Mouse (Mus musculus): ENCODE results near the gene Col7a1. TPM values are rescaled to one million over a fixed set of nuclear protein-coding genes. Genes with fewer than 3 reads are reported as not detected.

The Col7a1 gene
- polyA plus RNA-seq, 1 experiment from 2014 or later = 1.1 TPM

DNA sequence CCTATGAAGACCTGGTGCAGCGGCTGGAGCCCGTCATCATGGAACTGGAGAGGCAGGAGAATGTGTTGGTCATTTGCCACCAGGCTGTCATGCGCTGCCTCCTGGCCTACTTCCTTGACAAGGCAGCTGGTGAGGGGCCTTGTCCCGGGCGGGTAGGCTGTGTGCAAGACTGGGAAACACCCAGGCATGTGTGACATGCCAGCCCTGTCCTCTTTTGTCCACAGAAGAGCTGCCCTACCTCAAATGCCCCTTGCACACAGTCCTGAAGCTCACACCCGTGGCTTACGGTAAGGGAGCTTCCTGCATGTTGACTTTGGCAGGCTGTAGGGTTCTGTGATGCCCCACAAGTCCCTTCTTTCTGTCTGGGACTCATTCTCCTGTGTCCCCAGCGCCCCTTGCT, 74.1 kb downstream of the Col7a1 start:
- no peak overlapping the region for H3K27ac ChIP-seq (ENCODE audit: low read depth, low read length)
- 83% methylated on average over 8 of the region's 8 CpGs for WGBS
- H3K9me3 ChIP-seq (ENCODE audit: control insufficient read depth, low read length) = no peaks in the 10 kb centered on the region
- DNase-seq (ENCODE audit: low spot score, missing footprints) (no peak), ATAC-seq (ENCODE audit: low FRiP score) (no peak)
- H3K4me3 ChIP-seq (ENCODE audit: low read depth, low read length) = no peak overlapping the region
- H3K4me1 ChIP-seq (ENCODE audit: control insufficient read depth, insufficient read depth, low read length) = no peaks in the 10 kb centered on the region
- H3K9ac ChIP-seq (ENCODE audit: low read length) = no peak overlapping the region
- H3K27me3 ChIP-seq (ENCODE audit: control insufficient read depth, insufficient read depth, low read length) = no peaks in the 10 kb centered on the region
- no peak overlapping the region for H3K4me2 ChIP-seq
- no peaks in the 10 kb centered on the region for H3K36me3 ChIP-seq (ENCODE audit: control insufficient read depth, insufficient read depth, low read length)

DNA sequence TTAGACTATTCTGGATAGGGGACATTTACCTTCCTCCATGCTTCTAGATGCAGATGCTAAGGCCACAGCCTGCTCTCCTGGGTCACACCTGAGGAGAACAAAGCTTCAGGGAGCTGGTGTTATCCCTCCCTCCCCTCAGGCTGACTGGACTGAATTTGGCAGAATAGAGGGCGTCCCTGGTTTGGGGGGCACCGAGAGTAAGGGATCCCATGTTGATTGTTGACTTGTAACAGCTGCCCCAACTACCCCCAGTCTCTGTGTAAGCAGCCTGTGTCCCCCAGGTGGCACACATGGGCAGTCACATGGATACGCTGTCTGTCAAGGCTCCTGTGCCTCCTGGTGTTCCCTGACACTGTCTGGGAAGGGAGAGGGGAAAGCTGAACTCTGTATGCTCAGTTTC, 75.0 kb downstream of the Col7a1 start:
- Histone ChIP-seq H3K27me3 (ENCODE audit: control insufficient read depth, insufficient read depth, low read length) (no peaks in the 10 kb centered on the region), H3K27ac (ENCODE audit: low read depth, low read length) (no peak overlapping the region), H3K4me3 (ENCODE audit: low read depth, low read length) (no peak overlapping the region), H3K36me3 (ENCODE audit: control insufficient read depth, insufficient read depth, low read length) (no peaks in the 10 kb centered on the region), H3K9me3 (ENCODE audit: control insufficient read depth, low read length) (no peaks in the 10 kb centered on the region), H3K9ac (ENCODE audit: low read length) (no peak overlapping the region), H3K4me2 (no peak overlapping the region), H3K4me1 (ENCODE audit: control insufficient read depth, insufficient read depth, low read length) (no peaks in the 10 kb centered on the region)
- ATAC-seq (ENCODE audit: low FRiP score) = no peak
- DNase-seq (ENCODE audit: low spot score, missing footprints) = no peak
- 77% methylated on average over 3 of the region's 3 CpGs for WGBS

DNA sequence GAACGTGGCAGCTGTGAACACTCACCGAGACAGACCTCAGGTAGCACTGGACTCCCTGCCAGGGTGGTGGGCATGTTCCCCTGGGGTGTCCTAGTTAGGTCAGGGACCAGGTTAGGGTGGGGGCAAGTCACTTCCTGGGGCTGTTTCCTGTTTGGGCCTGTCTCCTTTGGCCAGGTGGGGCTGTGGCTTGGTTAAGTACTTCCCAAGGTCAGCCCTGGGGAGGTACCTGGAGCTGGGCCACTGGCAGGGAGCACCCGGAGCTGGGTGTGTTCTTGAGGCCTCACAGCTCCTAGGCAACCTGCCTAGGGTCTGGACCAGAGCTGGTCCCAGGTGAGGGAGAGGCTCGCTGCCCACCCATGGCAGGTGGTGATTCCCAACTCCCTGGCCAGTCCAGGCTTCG, 75.5 kb downstream of the Col7a1 start:
- ATAC-seq (ENCODE audit: low FRiP score) (no peak), DNase-seq (ENCODE audit: low spot score, missing footprints) (no peak)
- Histone ChIP-seq H3K4me1 (ENCODE audit: control insufficient read depth, insufficient read depth, low read length) (no peaks in the 10 kb centered on the region), H3K9me3 (ENCODE audit: control insufficient read depth, low read length) (no peaks in the 10 kb centered on the region), H3K4me2 (no peak overlapping the region), H3K36me3 (ENCODE audit: control insufficient read depth, insufficient read depth, low read length) (no peaks in the 10 kb centered on the region), H3K27ac (ENCODE audit: low read depth, low read length) (no peak overlapping the region), H3K27me3 (ENCODE audit: control insufficient read depth, insufficient read depth, low read length) (no peaks in the 10 kb centered on the region), H3K9ac (ENCODE audit: low read length) (no peak overlapping the region), H3K4me3 (ENCODE audit: low read depth, low read length) (no peak overlapping the region)
- WGBS = 73% methylated on average over 5 of the region's 5 CpGs

- WGBS = 82% methylated on average over 3 of the region's 3 CpGs
- no peak for ATAC-seq (ENCODE audit: low FRiP score)
- no peaks in the 10 kb centered on the region for H3K4me1 ChIP-seq (ENCODE audit: control insufficient read depth, insufficient read depth, low read length)
Measured at GRCm38 (mm10) chr9:109030312-109030711, 76.9 kb downstream of the Col7a1 start.

DNA sequence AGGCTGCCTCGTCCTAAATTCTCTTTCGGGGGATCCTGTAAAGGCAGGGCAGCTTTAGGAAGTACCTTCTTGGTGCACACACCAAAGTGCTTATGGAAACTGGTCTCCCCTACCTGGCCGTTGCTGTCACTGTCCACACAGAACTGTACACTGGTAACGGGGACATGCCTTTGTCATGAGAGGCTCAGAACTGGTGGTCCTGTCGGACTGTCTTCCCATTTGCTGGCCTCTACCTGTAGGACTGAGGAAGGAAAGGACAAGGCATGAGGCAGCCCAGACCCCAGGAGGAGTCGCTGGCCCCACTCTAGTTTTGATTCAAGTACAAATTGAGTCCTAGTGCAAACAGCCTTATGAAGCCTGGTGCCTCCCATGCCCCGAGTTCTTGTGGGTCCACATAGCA, 77.6 kb downstream of the Col7a1 start:
- H3K4me2 ChIP-seq = no peak overlapping the region
- no peak overlapping the region for H3K9ac ChIP-seq (ENCODE audit: low read length)
- no peak for DNase-seq (ENCODE audit: low spot score, missing footprints)
- H3K36me3 ChIP-seq (ENCODE audit: control insufficient read depth, insufficient read depth, low read length) = no peaks in the 10 kb centered on the region
- 90% methylated on average over 7 of the region's 7 CpGs for WGBS
- H3K4me1 ChIP-seq (ENCODE audit: control insufficient read depth, insufficient read depth, low read length) = no peaks in the 10 kb centered on the region
- no peaks in the 10 kb centered on the region for H3K27me3 ChIP-seq (ENCODE audit: control insufficient read depth, insufficient read depth, low read length)
- H3K27ac ChIP-seq (ENCODE audit: low read depth, low read length) = no peak overlapping the region
- no peak for ATAC-seq (ENCODE audit: low FRiP score)
- H3K9me3 ChIP-seq (ENCODE audit: control insufficient read depth, low read length) = no peaks in the 10 kb centered on the region
- H3K4me3 ChIP-seq (ENCODE audit: low read depth, low read length) = no peak overlapping the region

More at GRCm38 (mm10) chr9:109030312-109030711, 76.9 kb downstream of the Col7a1 start:
- H3K9ac ChIP-seq (ENCODE audit: low read length) = no peak overlapping the region
- H3K27ac ChIP-seq (ENCODE audit: low read depth, low read length) = no peak overlapping the region
- no peak for DNase-seq (ENCODE audit: low spot score, missing footprints)
- no peaks in the 10 kb centered on the region for H3K27me3 ChIP-seq (ENCODE audit: control insufficient read depth, insufficient read depth, low read length)
- H3K4me2 ChIP-seq = no peak overlapping the region
- H3K9me3 ChIP-seq (ENCODE audit: control insufficient read depth, low read length) = no peaks in the 10 kb centered on the region
- no peaks in the 10 kb centered on the region for H3K36me3 ChIP-seq (ENCODE audit: control insufficient read depth, insufficient read depth, low read length)
- no peak overlapping the region for H3K4me3 ChIP-seq (ENCODE audit: low read depth, low read length)

DNA sequence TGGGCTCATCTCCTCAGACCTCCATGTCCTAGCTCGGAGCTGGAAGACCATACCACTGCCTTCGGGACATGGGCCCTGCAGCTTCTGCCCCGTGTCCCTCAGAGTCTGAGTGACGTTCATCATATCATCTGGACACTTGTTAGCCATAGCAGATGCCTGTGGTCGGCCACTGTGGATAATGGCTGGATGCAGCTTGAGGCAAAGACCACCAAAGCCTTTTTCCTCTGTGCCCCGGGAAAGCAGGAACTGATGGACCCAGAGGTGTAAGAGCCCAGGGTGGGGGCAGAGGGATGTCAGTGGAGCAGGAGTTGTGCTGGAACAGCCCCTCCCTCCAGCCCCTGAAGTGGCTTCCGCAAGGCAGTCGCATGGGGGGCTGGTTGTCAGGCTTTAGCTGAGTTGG, 78.3 kb downstream of the Col7a1 start:
- no peak overlapping the region for H3K4me3 ChIP-seq (ENCODE audit: low read depth, low read length)
- H3K4me2 ChIP-seq = no peak overlapping the region
- H3K9ac ChIP-seq (ENCODE audit: low read length) = no peak overlapping the region
- H3K27ac ChIP-seq (ENCODE audit: low read depth, low read length) = no peak overlapping the region
- no peaks in the 10 kb centered on the region for H3K27me3 ChIP-seq (ENCODE audit: control insufficient read depth, insufficient read depth, low read length)
- no peaks in the 10 kb centered on the region for H3K36me3 ChIP-seq (ENCODE audit: control insufficient read depth, insufficient read depth, low read length)
- no peak for DNase-seq (ENCODE audit: low spot score, missing footprints)
- WGBS = 82% methylated on average over 8 of the region's 8 CpGs
- ATAC-seq (ENCODE audit: low FRiP score) = no peak
- H3K9me3 ChIP-seq (ENCODE audit: control insufficient read depth, low read length) = no peaks in the 10 kb centered on the region
- no peaks in the 10 kb centered on the region for H3K4me1 ChIP-seq (ENCODE audit: control insufficient read depth, insufficient read depth, low read length)

GRCm38 (mm10) chr9:109032435-109032834, 79.0 kb downstream of the Col7a1 start:
- Histone ChIP-seq H3K27ac (ENCODE audit: low read depth, low read length) (no peak overlapping the region), H3K4me2 (no peak overlapping the region), H3K4me3 (ENCODE audit: low read depth, low read length) (no peak overlapping the region), H3K4me1 (ENCODE audit: control insufficient read depth, insufficient read depth, low read length) (no peaks in the 10 kb centered on the region), H3K36me3 (ENCODE audit: control insufficient read depth, insufficient read depth, low read length) (no peaks in the 10 kb centered on the region), H3K9me3 (ENCODE audit: control insufficient read depth, low read length) (no peaks in the 10 kb centered on the region), H3K9ac (ENCODE audit: low read length) (no peak overlapping the region), H3K27me3 (ENCODE audit: control insufficient read depth, insufficient read depth, low read length) (no peaks in the 10 kb centered on the region)
- DNase-seq (ENCODE audit: low spot score, missing footprints) = no peak
- no peak for ATAC-seq (ENCODE audit: low FRiP score)
- 83% methylated on average over 6 of the region's 6 CpGs for WGBS

MicroRNAs encoded within 50 kb of the gene (microRNA counts, 519-probe panel; counts per million panel counts)
- not detected for microRNA mmu-miR-711

Small RNAs within 50 kb of the gene (microRNA-seq; reads per million reads assigned to microRNA genes)
- not detected for gene Mir711

Other genes with a start within 250 kb of the Col7a1 start
- 104 and 109 TPM in 2 replicates for gene Ip6k2, start 169.8 kb upstream of the Col7a1 start, polyA plus RNA-seq (2014; fragmentation: Nextera tagmentation; extraction: Ambion mirVana)
- 8.3 and 9.2 TPM in 2 replicates for gene Nckipsd, start 145.2 kb upstream of the Col7a1 start, polyA plus RNA-seq (2014; fragmentation: Nextera tagmentation; extraction: Ambion mirVana)
- gene Celsr3, start 127.3 kb upstream of the Col7a1 start, polyA plus RNA-seq (2014; fragmentation: Nextera tagmentation; extraction: Ambion mirVana) = 5.4 and 6.4 TPM in 2 replicates
- gene Slc26a6, start 100.3 kb upstream of the Col7a1 start, polyA plus RNA-seq (2014; fragmentation: Nextera tagmentation; extraction: Ambion mirVana) = 7.5 and 8.0 TPM in 2 replicates
- not detected in 2 replicates for gene Tmem89, start 39.0 kb upstream of the Col7a1 start, polyA plus RNA-seq (2014; fragmentation: Nextera tagmentation; extraction: Ambion mirVana)
- 378 and 408 TPM in 2 replicates for gene Uqcrc1, start 17.0 kb upstream of the Col7a1 start, polyA plus RNA-seq (2014; fragmentation: Nextera tagmentation; extraction: Ambion mirVana)
- gene Ucn2, start 32.4 kb downstream of the Col7a1 start, polyA plus RNA-seq (2014; fragmentation: Nextera tagmentation; extraction: Ambion mirVana) = 0.15 TPM in 1 of 2 replicates, not detected in the other
- 7.7 and 10.5 TPM in 2 replicates for gene Pfkfb4, start 38.2 kb downstream of the Col7a1 start, polyA plus RNA-seq (2014; fragmentation: Nextera tagmentation; extraction: Ambion mirVana)
- 27.1 and 29.9 TPM in 2 replicates for gene Shisa5, start 85.0 kb downstream of the Col7a1 start, polyA plus RNA-seq (2014; fragmentation: Nextera tagmentation; extraction: Ambion mirVana)
- 7.1 and 7.3 TPM in 2 replicates for gene Trex1, start 106.1 kb downstream of the Col7a1 start, polyA plus RNA-seq (2014; fragmentation: Nextera tagmentation; extraction: Ambion mirVana)
- gene Atrip, start 120.5 kb downstream of the Col7a1 start, polyA plus RNA-seq (2014; fragmentation: Nextera tagmentation; extraction: Ambion mirVana) = 21.7 and 25.0 TPM in 2 replicates
- gene Ccdc51, start 128.9 kb downstream of the Col7a1 start, polyA plus RNA-seq (2014; fragmentation: Nextera tagmentation; extraction: Ambion mirVana) = 11.4 and 14.2 TPM in 2 replicates
- 819 and 852 TPM in 2 replicates for gene Tma7, start 129.0 kb downstream of the Col7a1 start, polyA plus RNA-seq (2014; fragmentation: Nextera tagmentation; extraction: Ambion mirVana)
- gene Plxnb1, start 141.8 kb downstream of the Col7a1 start, polyA plus RNA-seq (2014; fragmentation: Nextera tagmentation; extraction: Ambion mirVana) = 17.1 and 17.7 TPM in 2 replicates
- not detected in 2 replicates for gene Fbxw21, start 208.5 kb downstream of the Col7a1 start, polyA plus RNA-seq (2014; fragmentation: Nextera tagmentation; extraction: Ambion mirVana)
- not detected in 2 replicates for gene Fbxw13, start 242.4 kb downstream of the Col7a1 start, polyA plus RNA-seq (2014; fragmentation: Nextera tagmentation; extraction: Ambion mirVana)

All from midbrain, embryonic 11.5 days (tissue).